Mouse (Mus musculus) ES-E14 (cell line): ENCODE measurements around the gene Phf1.

Experiments
- CHD2 ChIP-seq: IDR thresholded peaks from 2 replicates; pipeline ENCODE4 v1.6.1; 2014; ENCODE audit warnings: mild to moderate bottlenecking, low read depth, low read length, inconsistent platforms
- HCFC1 ChIP-seq: IDR thresholded peaks from 2 replicates; pipeline ENCODE4 v1.6.1; 2012; ENCODE audit warnings: low read length, inconsistent platforms, borderline replicate concordance; ENCODE audit not compliant: insufficient read depth
- MAFK ChIP-seq: IDR thresholded peaks from 2 replicates; pipeline ENCODE4 v1.6.1; 2014; ENCODE audit warnings: mild to moderate bottlenecking, low read depth, low read length, inconsistent platforms; ENCODE audit not compliant: insufficient read depth
- ZC3H11A ChIP-seq: IDR thresholded peaks from 2 replicates; pipeline ENCODE4 v1.6.1; 2012; ENCODE audit warnings: low read depth, mild to moderate bottlenecking, inconsistent platforms, low read length, borderline replicate concordance

GRCm38 (mm10) chr17:26941031-26941789 lies 8.4 kb downstream of the Phf1 start, which contains the start of gene Syngap1:
- no peak for TF ChIP-seq HCFC1
- TF ChIP-seq MAFK: no peak
- no peak for TF ChIP-seq CHD2
- no peak for TF ChIP-seq ZC3H11A
